Mouse (Mus musculus) adipocyte (in vitro differentiated cells): Measurements from ENCODE around the gene Cbln1.

Experiments used
- DNase-seq: peaks from one replicate; pipeline ENCODE4 v3.0.0-alpha.2; 2016; ENCODE audit warnings: low spot score

The Cbln1 gene

GRCm38 (mm10) chr8:87469931-87470833, 2.2 kb downstream of the Cbln1 start:
- DNase-seq: no peak

GRCm38 (mm10) chr8:87468958-87469815, 3.2 kb downstream of the Cbln1 start:
- no peak for DNase-seq

GRCm38 (mm10) chr8:87468416-87468957, 3.9 kb downstream of the Cbln1 start:
- DNase-seq: no peak

- no peak for DNase-seq
Observed at GRCm38 (mm10) chr8:87467906-87468305, 4.5 kb downstream of the Cbln1 start.

- no peak for DNase-seq
Observed at GRCm38 (mm10) chr8:87466936-87467602, 5.3 kb downstream of the Cbln1 start.

- no peak for DNase-seq
Observed at GRCm38 (mm10) chr8:87466335-87466734, 6.1 kb downstream of the Cbln1 start.

GRCm38 (mm10) chr8:87464446-87464845, 8.0 kb downstream of the Cbln1 start:
- no peak for DNase-seq

GRCm38 (mm10) chr8:87461801-87462200, 10.6 kb downstream of the Cbln1 start:
- DNase-seq: no peak

- no peak for DNase-seq
Observed at GRCm38 (mm10) chr8:87456949-87457348, 15.5 kb downstream of the Cbln1 start.

GRCm38 (mm10) chr8:87452815-87453214, 19.6 kb downstream of the Cbln1 start:
- DNase-seq: no peak

- no peak for DNase-seq
Observed at GRCm38 (mm10) chr8:87451737-87452136, 20.7 kb downstream of the Cbln1 start.

GRCm38 (mm10) chr8:87434592-87434991, 37.8 kb downstream of the Cbln1 start:
- DNase-seq: no peak

GRCm38 (mm10) chr8:87427188-87427587, 45.2 kb downstream of the Cbln1 start:
- DNase-seq: no peak

GRCm38 (mm10) chr8:87424706-87425105, 47.7 kb downstream of the Cbln1 start:
- no peak for DNase-seq

GRCm38 (mm10) chr8:87421697-87422096, 50.7 kb downstream of the Cbln1 start:
- DNase-seq: no peak
